Mouse (Mus musculus): ENCODE measurements around the gene Synpo2. TPM values are rescaled to one million over a fixed set of nuclear protein-coding genes. Genes with fewer than 3 reads are reported as not detected.
A peak's percentile ranks its signal among the peaks of the same experiment; 100 is the strongest.

The Synpo2 gene
- total RNA-seq, 2 experiments from 2014 or later, result 0.28 TPM; not detected in 1

- ATAC-seq (replicated peaks; ENCODE audit: poor library complexity, severe bottlenecking), result peak; percentile 81
Measured at GRCm38 (mm10) chr3:123207386-123207785, 28.6 kb downstream of the Synpo2 start.

- ATAC-seq (replicated peaks; ENCODE audit: poor library complexity, severe bottlenecking), result no peak
Measured at GRCm38 (mm10) chr3:123205485-123205884, 30.5 kb downstream of the Synpo2 start.

- ATAC-seq (replicated peaks; ENCODE audit: poor library complexity, severe bottlenecking), result no peak
Measured at GRCm38 (mm10) chr3:123205065-123205464, 30.9 kb downstream of the Synpo2 start.

DNA sequence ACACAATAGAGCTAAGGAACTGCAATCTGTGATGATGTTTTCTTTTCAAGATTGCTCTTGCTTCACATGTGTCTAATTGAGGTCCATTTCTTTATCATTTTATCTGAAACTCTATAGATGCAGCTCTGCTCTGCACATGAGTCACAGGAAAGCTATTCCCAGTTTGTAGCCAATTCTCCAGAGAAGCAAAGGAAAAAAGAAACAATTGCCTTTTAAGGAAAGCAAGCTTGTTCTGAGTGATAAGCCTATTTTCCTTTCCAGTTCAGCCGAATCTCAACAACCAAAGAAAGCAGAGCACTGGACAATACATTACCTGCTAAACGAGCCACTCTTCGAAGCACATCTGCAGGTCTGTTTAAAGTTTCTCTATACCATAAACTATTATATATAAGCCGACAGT lies 31.3 kb downstream of the Synpo2 start:
- ATAC-seq (replicated peaks; ENCODE audit: poor library complexity, severe bottlenecking), result no peak

DNA sequence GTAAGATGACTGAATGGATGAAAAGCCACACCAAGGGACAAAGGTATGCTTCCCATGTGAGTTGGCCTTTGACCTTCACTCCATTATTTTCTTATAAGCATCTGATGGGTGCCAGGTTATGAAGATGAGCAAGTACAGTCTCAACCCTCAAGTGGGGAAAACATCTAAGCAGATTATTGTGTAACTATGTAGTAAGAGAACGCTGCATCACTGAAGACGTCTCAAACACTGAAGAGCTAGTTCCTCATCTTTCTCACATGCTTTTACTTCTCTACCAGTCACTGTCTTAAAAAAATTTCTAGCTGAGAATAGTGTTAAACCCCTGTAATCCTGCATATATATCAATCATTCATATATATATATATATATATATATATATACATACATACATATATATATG lies 34.2 kb downstream of the Synpo2 start:
- peak; percentile 99 for ATAC-seq (replicated peaks; ENCODE audit: poor library complexity, severe bottlenecking)

DNA sequence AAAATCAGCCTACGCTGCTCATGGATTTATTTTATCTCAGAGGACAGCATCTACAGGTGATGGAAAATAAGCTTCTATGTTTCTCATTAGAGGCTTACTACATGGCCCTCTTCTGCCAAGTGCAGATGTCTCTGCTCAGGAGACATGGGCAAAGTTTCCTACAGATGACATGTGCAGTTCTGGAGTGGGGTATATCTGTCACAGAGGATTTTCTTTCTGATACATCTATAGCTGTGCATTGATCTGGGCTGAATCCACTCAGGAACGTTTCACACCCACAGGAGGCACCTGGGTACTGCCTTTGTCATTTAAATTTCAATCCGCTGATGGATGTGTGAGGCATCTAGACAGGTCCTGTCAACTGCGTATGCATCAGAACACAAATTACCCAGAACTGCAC lies 42.2 kb downstream of the Synpo2 start:
- ATAC-seq (replicated peaks; ENCODE audit: poor library complexity, severe bottlenecking), result no peak

GRCm38 (mm10) chr3:123191602-123192001 lies 44.3 kb downstream of the Synpo2 start:
- no peak for ATAC-seq (replicated peaks; ENCODE audit: poor library complexity, severe bottlenecking)

- no peak for ATAC-seq (replicated peaks; ENCODE audit: poor library complexity, severe bottlenecking)
Measured at GRCm38 (mm10) chr3:123190329-123190728, 45.6 kb downstream of the Synpo2 start.

DNA sequence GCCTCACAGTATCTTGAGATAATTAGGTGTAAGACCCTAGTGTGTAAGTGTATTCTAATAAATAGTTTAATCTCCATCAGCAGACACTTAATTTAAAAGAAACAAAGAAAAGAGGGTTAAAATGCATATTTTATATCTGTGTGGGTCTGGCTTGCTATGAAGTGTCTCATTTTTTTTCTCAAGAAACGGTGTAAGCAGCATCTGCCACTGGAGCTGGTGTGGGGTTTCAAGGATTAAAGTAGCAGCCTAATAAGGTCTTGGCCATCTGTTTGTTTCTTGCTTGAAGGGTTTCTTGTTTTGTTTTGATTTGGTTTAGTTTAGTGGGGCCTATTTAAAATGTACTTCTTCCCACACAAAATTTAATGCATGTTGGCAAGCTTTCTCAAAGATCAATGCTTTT lies 46.1 kb downstream of the Synpo2 start:
- ATAC-seq (replicated peaks; ENCODE audit: poor library complexity, severe bottlenecking), result no peak

- no peak for ATAC-seq (replicated peaks; ENCODE audit: poor library complexity, severe bottlenecking)
Measured at GRCm38 (mm10) chr3:123188616-123189230, 47.2 kb downstream of the Synpo2 start.

DNA sequence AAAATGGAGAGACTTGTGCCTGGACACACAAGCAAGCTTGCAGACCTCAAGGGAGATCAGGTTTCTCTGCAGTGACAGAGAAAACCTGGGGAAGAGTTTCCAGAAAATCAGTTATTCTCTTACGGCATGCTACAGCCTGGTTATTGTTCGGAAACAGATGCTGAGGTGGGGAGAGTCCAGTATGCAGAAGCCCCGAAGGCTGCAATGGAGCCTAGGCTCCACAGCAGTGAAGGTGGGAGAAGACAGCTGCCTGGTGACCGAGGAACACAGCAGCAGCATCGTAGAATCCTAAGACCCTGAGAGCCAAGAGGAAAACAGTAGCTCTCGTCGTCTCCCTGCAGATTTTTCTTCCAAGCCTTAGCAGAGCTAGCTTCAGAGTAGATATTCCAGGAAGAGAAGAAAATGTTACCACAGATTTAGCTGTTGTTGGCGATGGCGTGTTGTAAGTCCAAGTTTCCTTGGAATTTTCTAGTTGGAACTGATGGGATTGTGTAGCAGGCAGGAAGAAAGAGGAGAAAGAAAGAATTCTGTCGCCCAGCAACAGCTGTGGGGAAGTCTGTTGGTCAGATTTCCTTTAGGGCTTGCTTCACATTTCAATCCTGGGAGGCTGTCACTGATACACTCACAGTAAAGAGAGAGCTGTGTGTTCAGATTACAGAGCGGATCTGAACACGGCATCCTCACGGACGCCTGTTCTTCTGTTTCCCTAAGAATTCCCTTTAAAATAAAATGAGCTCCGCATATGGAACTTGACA lies 48.4 kb downstream of the Synpo2 start:
- ATAC-seq (replicated peaks; ENCODE audit: poor library complexity, severe bottlenecking), result no peak

- ATAC-seq (replicated peaks; ENCODE audit: poor library complexity, severe bottlenecking), result no peak
Measured at GRCm38 (mm10) chr3:123185238-123185925, 50.6 kb downstream of the Synpo2 start.

- no peak for ATAC-seq (replicated peaks; ENCODE audit: poor library complexity, severe bottlenecking)
Measured at GRCm38 (mm10) chr3:123184281-123184680, 51.7 kb downstream of the Synpo2 start.

- no peak for ATAC-seq (replicated peaks; ENCODE audit: poor library complexity, severe bottlenecking)
Measured at GRCm38 (mm10) chr3:123179508-123179907, 56.4 kb downstream of the Synpo2 start.

DNA sequence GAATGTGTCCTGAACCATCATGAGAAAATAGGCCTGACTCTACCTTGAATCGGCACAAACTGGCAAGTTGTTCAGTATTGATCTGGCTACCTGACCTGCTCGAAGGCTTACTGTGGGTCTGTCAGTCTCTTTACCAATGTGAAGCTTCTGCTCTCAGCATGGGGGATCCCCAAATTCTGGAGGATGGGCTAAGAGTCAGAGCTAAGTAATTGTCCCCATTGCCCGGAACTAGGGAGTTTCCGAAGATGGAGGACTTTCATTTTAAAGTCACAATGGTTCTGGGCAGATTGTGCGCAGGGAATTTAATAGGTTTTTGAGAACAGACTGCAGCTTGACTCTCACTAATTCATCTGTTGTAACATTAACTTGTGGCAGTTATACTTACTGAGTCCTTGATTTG lies 56.9 kb downstream of the Synpo2 start:
- no peak for ATAC-seq (replicated peaks; ENCODE audit: poor library complexity, severe bottlenecking)

DNA sequence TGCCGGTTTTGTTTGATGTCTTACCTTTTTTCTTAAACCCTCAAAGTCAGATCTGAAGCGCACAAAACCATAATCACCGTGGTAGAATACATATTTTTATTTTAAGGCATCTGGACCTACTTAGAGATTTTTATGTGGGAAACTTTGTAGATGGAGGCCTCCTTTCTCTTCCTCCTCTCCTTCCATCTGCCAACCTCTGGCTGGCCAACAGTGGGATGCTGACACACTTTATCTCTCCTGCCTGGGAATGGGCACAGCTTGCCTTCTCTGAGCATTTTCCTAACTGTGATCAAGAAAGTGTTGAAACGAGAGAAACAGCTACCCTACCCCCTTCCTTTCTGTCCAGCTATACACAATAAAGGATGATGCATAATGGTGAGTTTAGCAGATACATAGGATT lies 57.5 kb downstream of the Synpo2 start:
- no peak for ATAC-seq (replicated peaks; ENCODE audit: poor library complexity, severe bottlenecking)

DNA sequence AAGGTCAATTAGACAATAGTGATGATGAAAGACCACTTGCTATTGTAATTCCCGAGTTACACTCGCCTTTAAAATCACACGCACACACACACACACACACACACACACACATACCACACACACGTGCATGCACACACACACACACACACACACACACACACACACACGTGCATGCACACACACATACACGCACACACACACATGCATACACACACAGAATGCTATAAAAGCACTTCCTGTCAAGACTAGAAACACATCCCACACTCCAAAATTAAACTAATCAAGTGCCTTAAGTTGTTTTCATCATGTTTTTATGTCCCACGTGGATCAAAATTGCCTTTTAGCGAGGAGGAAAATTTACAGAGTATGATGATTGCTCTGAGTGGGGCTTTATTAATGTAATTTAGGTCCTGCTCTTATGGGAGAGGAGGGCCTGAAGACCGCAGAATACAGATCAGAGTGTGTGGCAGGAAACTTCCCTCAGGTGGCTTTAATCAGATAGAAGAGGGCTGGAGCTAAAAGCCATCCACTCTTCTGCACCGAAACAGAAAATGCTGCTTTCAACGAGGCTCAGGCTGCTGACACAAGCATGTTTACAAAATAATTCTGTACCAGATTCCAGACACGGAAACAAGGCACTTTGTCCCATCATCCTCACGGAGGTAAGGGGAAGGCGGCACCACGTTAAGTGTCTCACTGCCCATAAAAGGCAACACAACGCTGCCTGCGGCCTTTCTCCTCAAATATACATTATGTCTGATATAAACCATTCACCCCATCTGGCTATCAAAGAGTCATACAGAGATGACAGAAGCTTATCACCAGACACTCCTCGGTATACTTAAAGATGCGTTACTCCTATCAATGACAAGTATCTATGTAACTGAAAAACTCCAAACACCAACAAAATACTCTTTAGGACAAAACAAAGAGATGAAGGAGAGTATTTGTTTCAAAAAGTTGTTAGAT lies 59.3 kb downstream of the Synpo2 start:
- ATAC-seq (replicated peaks; ENCODE audit: poor library complexity, severe bottlenecking), result no peak

DNA sequence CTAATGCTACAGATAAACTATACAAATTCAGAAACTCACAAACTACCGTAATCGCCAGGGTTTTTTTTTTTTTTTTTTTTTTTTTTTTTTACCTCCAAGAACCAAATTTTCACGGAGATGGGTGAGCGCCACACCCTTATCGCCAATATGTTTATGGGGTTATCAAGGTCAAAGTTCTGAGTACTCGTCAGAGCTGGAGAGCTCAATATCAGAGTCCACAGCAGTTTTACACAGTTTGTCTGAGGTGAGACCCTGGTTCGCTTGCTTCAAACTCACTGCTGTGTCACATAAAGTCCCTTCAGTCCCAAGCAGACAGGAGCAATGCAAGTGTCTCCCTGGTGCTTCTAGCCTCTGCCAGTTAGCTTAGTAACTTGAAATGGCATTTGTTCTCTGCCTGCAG lies 60.8 kb downstream of the Synpo2 start:
- ATAC-seq (replicated peaks; ENCODE audit: poor library complexity, severe bottlenecking), result no peak

DNA sequence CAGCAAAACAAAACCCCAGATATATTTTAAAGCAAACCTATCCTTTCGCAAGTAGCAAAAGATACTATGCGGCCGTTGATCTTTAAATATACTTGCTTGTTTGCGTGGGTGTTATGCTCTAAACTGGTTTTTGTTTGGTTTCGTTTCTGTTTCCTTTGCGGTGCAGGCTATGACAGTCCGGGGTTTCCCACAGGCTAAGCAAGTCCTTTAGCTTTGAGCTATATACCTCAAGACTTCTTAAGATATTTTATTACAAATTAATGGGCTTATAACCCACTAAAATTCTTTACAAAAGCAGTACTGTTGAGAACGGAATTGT lies 61.6 kb downstream of the Synpo2 start:
- peak; percentile 28; the same call in 1 of the 2 replicates for ATAC-seq (replicated peaks; ENCODE audit: poor library complexity, severe bottlenecking)

DNA sequence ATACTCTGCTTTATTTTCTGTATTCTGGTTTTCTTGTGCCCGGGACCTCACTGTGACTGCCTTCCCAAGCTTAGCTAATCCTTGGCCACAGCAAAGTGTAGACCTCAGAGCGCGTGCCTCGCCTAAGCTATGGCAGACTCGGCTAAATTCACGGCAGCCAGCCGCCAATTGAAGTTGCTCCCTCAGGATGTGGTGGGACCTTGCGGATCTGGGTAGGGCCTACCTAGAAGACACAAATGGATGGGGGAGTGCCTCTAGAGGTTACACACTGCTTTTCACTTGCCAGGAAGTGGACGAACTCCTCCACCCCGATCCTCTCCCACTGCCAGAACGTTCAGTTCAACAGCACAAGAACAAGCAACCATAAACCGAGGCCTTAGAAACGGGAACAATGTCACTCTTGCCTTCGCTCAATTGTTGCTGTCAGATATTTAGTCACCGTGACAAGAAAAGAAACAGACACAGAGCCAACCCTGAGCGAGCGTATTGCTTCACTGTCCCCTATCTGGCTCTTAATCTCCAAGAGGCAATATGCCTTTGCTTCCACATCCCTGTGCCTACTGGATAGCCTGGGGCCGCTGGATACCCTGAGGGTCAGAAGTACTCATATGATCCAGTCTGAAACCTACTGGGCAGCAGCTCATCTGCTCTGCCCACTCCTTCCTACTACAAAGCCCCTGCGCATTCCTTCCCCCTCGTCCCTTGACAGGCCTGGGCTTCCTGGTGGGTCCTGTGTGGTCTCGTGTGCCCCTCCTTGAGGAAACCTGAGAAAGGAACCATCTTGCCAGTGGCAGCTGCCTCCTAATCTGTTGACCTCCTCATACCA lies 62.2 kb downstream of the Synpo2 start:
- peak; percentile 74 for ATAC-seq (replicated peaks; ENCODE audit: poor library complexity, severe bottlenecking)
